Mouse (Mus musculus) neural tube, embryonic 15.5 days (tissue): ENCODE measurements around the gene Rpl22. TPM values are rescaled to one million over a fixed set of nuclear protein-coding genes. Genes with fewer than 3 reads are reported as not detected.

ENCODE experiments used
- ATAC-seq: fragments of 200-750 bp; cut with Nextera tagmentation; 2 replicates; pipeline ENCODE4 v1.8.0; 2017; ENCODE audit warnings: mild to moderate bottlenecking, moderate TSS enrichment, moderate library complexity; ENCODE audit not compliant: low FRiP score
- H3K27ac ChIP-seq: fragments of 300-500 bp; sonication (generic); replicated peaks from 2 replicates; pipeline ENCODE4 v1.5.1; 2015; ENCODE audit warnings: mild to moderate bottlenecking, inconsistent platforms
- H3K27me3 ChIP-seq: fragments of 300-500 bp; sonication (generic); replicated peaks from 2 replicates; pipeline ENCODE4 v1.6.1; 2015; ENCODE audit warnings: inconsistent platforms
- H3K36me3 ChIP-seq: fragments of 300-500 bp; sonication (generic); 2 replicates; pipeline ENCODE4 v1.6.1; 2015; ENCODE audit warnings: inconsistent platforms
- H3K4me1 ChIP-seq: fragments of 300-500 bp; sonication (generic); 2 replicates; pipeline ENCODE4 v1.6.1; 2015; ENCODE audit warnings: inconsistent platforms
- H3K4me2 ChIP-seq: fragments of 300-500 bp; sonication (generic); 2 replicates; pipeline ENCODE4 v1.6.1; 2015; ENCODE audit warnings: inconsistent platforms, mild to moderate bottlenecking, moderate library complexity
- H3K4me3 ChIP-seq: fragments of 300-500 bp; sonication (generic); replicated peaks from 2 replicates; pipeline ENCODE4 v1.5.1; 2015; ENCODE audit warnings: mild to moderate bottlenecking, inconsistent platforms
- H3K9ac ChIP-seq: fragments of 300-500 bp; sonication (generic); replicated peaks from 2 replicates; pipeline ENCODE4 v1.6.1; 2015; ENCODE audit warnings: mild to moderate bottlenecking, inconsistent platforms
- H3K9me3 ChIP-seq: fragments of 300-500 bp; sonication (generic); replicated peaks from 2 replicates; pipeline ENCODE4 v1.6.1; 2016; ENCODE audit warnings: inconsistent platforms
- WGBS: fragments of 180-500 bp; shearing (Covaris S2); methylation state at CpG from one replicate; pipeline ENCODE4 v1.1.7; 2015; ENCODE audit warnings: mixed read lengths; 5-methylcytosine and 5-hydroxymethylcytosine counted together
- polyA plus RNA-seq: library from polyadenylated mRNA; unstranded; fragments of >200 nt; fragmentation: Nextera tagmentation; extraction: Ambion mirVana; gene quantifications from 2 replicates; pipeline ENCODE4 v1.2.1, GENCODE M21; 2015

Rpl22 gene
- polyA plus RNA-seq, 1 experiment from 2014 or later, result 148 TPM

DNA sequence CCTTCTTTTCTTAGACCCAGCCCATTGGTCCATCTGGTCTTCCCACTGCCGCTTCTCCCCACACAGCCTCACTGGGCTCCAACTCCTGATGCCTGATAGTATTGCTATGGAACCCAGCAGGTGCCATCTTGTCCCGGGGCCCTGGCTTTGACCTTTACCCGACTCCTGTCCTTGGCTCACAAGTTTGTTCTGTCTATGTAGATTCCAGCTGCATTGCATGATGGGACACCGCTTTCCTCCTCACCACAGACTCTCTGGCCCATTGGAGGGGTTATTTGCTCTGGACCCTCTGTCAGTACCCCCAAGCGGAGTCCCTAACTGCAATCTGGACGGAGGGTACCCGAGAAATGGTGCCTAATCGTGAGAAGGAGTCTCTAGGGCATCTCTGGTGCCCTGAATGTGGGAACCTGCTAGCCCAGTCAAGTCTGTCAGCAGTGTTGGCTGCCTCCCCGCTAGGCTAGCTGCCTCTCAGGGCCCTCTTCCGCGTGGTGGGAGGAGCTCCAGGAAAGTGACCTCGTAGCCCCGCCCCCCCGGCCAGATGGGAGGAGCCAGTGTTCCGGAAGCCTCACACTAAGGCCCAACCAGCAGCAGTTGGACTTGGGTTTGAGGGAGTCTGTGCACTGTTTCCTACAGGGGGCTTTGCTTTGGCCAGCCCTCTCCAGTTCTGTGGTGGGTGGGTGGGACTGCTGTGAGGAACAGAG is 15.2 kb downstream of the Rpl22 start:
- Histone ChIP-seq H3K4me3 (peak overlapping the region; percentile 72; the same call in 1 of the 2 replicates), H3K27me3 (peaks cover 4% of the 10 kb centered on the region), H3K36me3 (peaks cover 1% of the 10 kb centered on the region; the same call in 1 of the 2 replicates), H3K27ac (no peak overlapping the region), H3K4me1 (peaks cover 60% of the 10 kb centered on the region), H3K9ac (no peak overlapping the region), H3K4me2 (peak overlapping the region; percentile 87), H3K9me3 (no peaks in the 10 kb centered on the region)
- WGBS, result 37% methylated on average over 15 of the region's 15 CpGs
- ATAC-seq, result no peak

- 7% methylated on average over 5 of the region's 5 CpGs for WGBS
- Histone ChIP-seq H3K4me2 (no peak overlapping the region), H3K27ac (no peak overlapping the region), H3K9ac (no peak overlapping the region; the same call in 1 of the 2 replicates), H3K4me1 (peaks cover 57% of the 10 kb centered on the region), H3K36me3 (no peaks in the 10 kb centered on the region), H3K4me3 (no peak overlapping the region), H3K9me3 (no peaks in the 10 kb centered on the region), H3K27me3 (peaks cover 10% of the 10 kb centered on the region)
- ATAC-seq, result no peak
Measured at GRCm38 (mm10) chr4:152343296-152343695, 17.8 kb downstream of the Rpl22 start.

GRCm38 (mm10) chr4:152344651-152345050 is 19.1 kb downstream of the Rpl22 start:
- Histone ChIP-seq H3K9me3 (no peaks in the 10 kb centered on the region), H3K36me3 (no peaks in the 10 kb centered on the region), H3K27me3 (peaks cover 11% of the 10 kb centered on the region), H3K4me3 (no peak overlapping the region), H3K4me2 (no peak overlapping the region), H3K4me1 (peaks cover 60% of the 10 kb centered on the region), H3K27ac (no peak overlapping the region), H3K9ac (no peak overlapping the region)
- no peak for ATAC-seq
- 78% methylated on average over 7 of the region's 7 CpGs for WGBS

GRCm38 (mm10) chr4:152345120-152345889 is 19.8 kb downstream of the Rpl22 start:
- peaks cover 11% of the 10 kb centered on the region for H3K27me3 ChIP-seq
- H3K9ac ChIP-seq, result no peak overlapping the region
- H3K36me3 ChIP-seq, result no peaks in the 10 kb centered on the region
- ATAC-seq, result no peak
- no peaks in the 10 kb centered on the region for H3K9me3 ChIP-seq
- no peak overlapping the region for H3K4me3 ChIP-seq
- 57% methylated on average over 7 of the region's 7 CpGs for WGBS
- H3K4me2 ChIP-seq, result no peak overlapping the region
- H3K4me1 ChIP-seq, result peaks cover 60% of the 10 kb centered on the region
- no peak overlapping the region for H3K27ac ChIP-seq

DNA sequence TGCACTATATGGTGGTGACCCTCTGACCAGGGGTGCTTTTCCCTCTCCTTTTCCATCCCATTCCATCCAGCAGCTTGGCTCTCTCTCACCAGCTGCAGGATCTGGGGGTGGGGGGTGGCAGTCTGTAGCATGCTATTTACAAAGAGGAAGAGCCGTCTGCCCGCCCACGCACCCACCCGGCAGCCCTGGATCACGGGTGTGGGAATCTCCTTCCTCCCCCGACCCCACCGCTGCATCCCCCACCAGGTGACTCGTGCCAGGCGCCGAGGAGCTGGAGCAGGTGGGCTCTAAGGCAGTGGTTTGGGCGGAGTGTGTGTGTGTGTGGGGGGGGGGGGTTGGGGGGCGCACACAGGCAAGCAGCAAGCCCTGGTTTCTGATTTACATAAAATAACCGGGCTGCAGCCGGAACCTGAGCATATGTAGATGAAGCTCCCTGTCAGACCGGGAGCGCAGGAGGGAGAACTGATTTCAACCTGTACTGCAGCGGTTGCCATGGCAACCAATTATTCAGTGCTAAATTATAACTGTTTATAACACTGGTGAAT is 24.4 kb downstream of the Rpl22 start:
- under 1% methylated on average over 17 of the region's 17 CpGs for WGBS
- H3K4me1 ChIP-seq, result peaks cover 51% of the 10 kb centered on the region

GRCm38 (mm10) chr4:152350722-152351421 is 25.3 kb downstream of the Rpl22 start:
- 27% methylated on average over 8 of the region's 8 CpGs for WGBS
- Histone ChIP-seq H3K36me3 (peaks cover 20% of the 10 kb centered on the region; the same call in 1 of the 2 replicates), H3K27me3 (0 out of 2 replicates have a peak, but pooled peaks cover 11% of the 10 kb centered on the region), H3K4me3 (no peak overlapping the region), H3K9me3 (no peaks in the 10 kb centered on the region), H3K27ac (peak overlapping the region; percentile 81), H3K4me2 (peak overlapping the region; percentile 25), H3K4me1 (peaks cover 45% of the 10 kb centered on the region), H3K9ac (peak overlapping the region; percentile 14; the same call in 1 of the 2 replicates)
- ATAC-seq, result no peak

More for the DNA sequence above, 24.4 kb downstream of the Rpl22 start:
- Histone ChIP-seq H3K4me3 (peak overlapping the region; percentile 11; the same call in 1 of the 2 replicates), H3K27ac (peak overlapping the region; percentile 81), H3K4me2 (peak overlapping the region; percentile 49), H3K27me3 (0 out of 2 replicates have a peak, but pooled peaks cover 11% of the 10 kb centered on the region), H3K36me3 (peaks cover 16% of the 10 kb centered on the region; the same call in 1 of the 2 replicates), H3K9me3 (no peaks in the 10 kb centered on the region), H3K9ac (0 out of 2 replicates have a peak overlapping the region, but pooled peaks have one; percentile 4)
- peak; percentile 62 for ATAC-seq

DNA sequence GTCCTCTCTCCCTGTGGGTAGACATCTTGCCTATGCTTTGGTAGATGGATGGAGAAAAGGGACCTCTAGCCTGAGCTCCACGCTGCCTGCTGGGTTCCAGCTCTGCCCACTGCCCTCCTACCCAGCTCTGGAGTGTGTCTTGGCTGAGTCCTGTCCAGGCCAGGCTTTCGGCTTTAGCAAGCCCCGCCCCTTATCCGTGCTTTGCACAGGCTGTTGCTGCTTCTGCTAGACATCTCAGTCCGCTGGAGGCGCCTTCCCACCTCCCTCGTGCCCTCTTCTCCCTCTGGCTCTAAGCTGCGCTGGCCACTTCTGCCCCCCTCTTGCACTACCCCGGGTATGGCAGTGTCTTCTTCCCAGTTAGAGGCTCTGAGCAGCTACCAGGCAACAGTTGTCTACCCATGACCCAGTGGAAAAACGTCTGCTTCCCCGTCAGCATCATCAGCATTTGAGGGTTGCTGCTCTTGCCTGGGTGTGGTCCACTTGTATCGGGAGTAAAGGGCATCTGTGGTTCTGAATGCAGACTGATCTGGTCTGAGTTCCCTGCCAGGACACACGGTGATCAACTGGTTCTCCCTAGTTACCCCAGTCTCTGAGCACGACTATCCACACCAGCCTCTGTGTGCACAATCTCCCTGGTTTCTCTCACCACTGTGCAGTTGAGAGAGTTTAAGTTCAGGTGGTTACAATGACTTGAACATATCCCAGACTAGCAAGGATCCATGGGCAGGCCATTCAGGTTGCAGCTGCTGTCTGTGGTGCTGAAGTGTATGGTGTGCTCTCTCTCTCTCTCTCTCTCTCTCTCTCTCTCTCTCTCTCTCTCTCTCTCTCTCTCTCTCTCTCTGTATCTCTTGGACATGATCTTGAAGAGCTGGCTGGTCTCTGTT is 26.1 kb downstream of the Rpl22 start:
- ATAC-seq, result peak; percentile 23
- Histone ChIP-seq H3K36me3 (peaks cover 28% of the 10 kb centered on the region), H3K4me2 (peak overlapping the region; percentile 17; the same call in 1 of the 2 replicates), H3K27me3 (0 out of 2 replicates have a peak, but pooled peaks cover 12% of the 10 kb centered on the region), H3K9me3 (no peaks in the 10 kb centered on the region), H3K4me1 (peaks cover 45% of the 10 kb centered on the region), H3K4me3 (no peak overlapping the region), H3K27ac (0 out of 2 replicates have a peak overlapping the region, but pooled peaks have one; percentile 81), H3K9ac (peak overlapping the region; percentile 14; the same call in 1 of the 2 replicates)
- WGBS, result 11% methylated on average over 14 of the region's 14 CpGs

GRCm38 (mm10) chr4:152353886-152354637 is 28.5 kb downstream of the Rpl22 start:
- Histone ChIP-seq H3K4me3 (no peak overlapping the region), H3K4me2 (no peak overlapping the region), H3K9me3 (no peaks in the 10 kb centered on the region), H3K27me3 (0 out of 2 replicates have a peak, but pooled peaks cover 11% of the 10 kb centered on the region), H3K9ac (no peak overlapping the region), H3K4me1 (peaks cover 39% of the 10 kb centered on the region), H3K27ac (no peak overlapping the region), H3K36me3 (peaks cover 38% of the 10 kb centered on the region)
- ATAC-seq, result no peak
- 66% methylated on average over 14 of the region's 14 CpGs for WGBS

DNA sequence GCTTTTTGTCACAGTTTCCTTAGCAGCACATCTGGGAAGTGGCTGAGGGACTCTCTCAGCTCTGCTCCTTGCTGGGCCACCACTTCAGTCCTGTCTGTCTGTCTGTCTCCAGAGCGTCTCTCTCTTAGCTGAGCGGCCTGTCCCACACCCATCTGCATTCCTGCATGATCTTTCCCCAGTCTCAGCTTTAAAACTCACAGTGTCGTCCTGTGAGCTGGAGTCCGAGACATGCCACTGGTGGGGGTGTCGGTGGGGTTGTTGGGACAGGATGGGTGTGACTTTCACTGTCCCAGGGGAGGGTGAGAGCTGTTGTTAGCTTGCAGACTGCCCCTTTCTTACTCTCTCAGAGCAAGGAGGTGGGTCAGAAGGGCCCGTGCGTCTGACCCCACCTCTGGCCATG is 30.1 kb downstream of the Rpl22 start:
- H3K9me3 ChIP-seq, result no peaks in the 10 kb centered on the region
- H3K27ac ChIP-seq, result no peak overlapping the region
- H3K27me3 ChIP-seq, result peaks cover 16% of the 10 kb centered on the region; the same call in 1 of the 2 replicates
- H3K4me3 ChIP-seq, result no peak overlapping the region
- peaks cover 38% of the 10 kb centered on the region for H3K36me3 ChIP-seq
- ATAC-seq, result no peak
- no peak overlapping the region for H3K4me2 ChIP-seq
- peaks cover 26% of the 10 kb centered on the region for H3K4me1 ChIP-seq
- WGBS, result 80% methylated on average over 7 of the region's 7 CpGs
- H3K9ac ChIP-seq, result no peak overlapping the region

DNA sequence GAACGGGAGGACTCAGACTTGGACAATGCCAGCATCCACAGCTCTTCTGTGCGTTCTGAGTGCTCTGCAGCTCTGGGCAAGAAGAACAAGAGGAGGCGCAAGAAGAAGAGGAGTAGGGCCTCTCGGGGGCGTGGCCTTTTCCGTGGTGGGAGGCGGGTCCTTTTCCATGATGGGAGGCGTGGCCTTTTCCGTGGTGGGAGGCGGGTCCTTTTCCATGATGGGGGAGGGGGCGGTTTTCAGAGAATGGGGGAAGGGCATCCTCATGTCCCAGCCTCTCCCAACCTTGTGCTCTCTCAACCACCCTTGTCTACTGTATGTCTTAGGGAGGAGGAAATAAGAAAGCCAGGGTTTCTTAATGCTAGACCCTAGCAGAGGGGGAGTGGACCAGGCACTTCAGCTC is 34.2 kb downstream of the Rpl22 start:
- no peak overlapping the region for H3K4me2 ChIP-seq
- no peak overlapping the region for H3K27ac ChIP-seq
- H3K4me1 ChIP-seq, result peaks cover 7% of the 10 kb centered on the region
- ATAC-seq, result no peak
- no peaks in the 10 kb centered on the region for H3K9me3 ChIP-seq
- peaks cover 47% of the 10 kb centered on the region for H3K36me3 ChIP-seq
- WGBS, result 7% methylated on average over 11 of the region's 11 CpGs
- H3K4me3 ChIP-seq, result no peak overlapping the region
- no peak overlapping the region for H3K9ac ChIP-seq
- peaks cover 15% of the 10 kb centered on the region; the same call in 1 of the 2 replicates for H3K27me3 ChIP-seq
